Mouse (Mus musculus) gastrocnemius, adult 8-10 months (tissue): Measurements from ENCODE around the gene Ppp1r14d. TPM values are rescaled to one million over a fixed set of nuclear protein-coding genes. Genes with fewer than 3 reads are reported as not detected.
A peak's percentile ranks its signal among the peaks of the same experiment; 100 is the strongest.

Experiments used
- DNase-seq, 2 experiments: peaks; one replicate each; pipeline ENCODE4 v3.0.0; 2022; ENCODE audit warnings: low spot score in 2 of 2
- total RNA-seq, 4 experiments: library from RNA; stranded (reverse); gene quantifications; 2 replicates each; pipeline ENCODE4 v1.2.4; 2022

Gene Ppp1r14d
- total RNA-seq, 4 experiments from 2014 or later, result not detected

- DNase-seq, result no peak
Measured at GRCm38 (mm10) chr2:119237210-119237870, 7.6 kb upstream of the Ppp1r14d start, which contains the start of gene Spint1. Gene Spint1 (plus strand): TSS chr2:119237362.

- DNase-seq, result no peak
Measured at GRCm38 (mm10) chr2:119236682-119237209, 7.0 kb upstream of the Ppp1r14d start.

- no peak for DNase-seq
Measured at GRCm38 (mm10) chr2:119209176-119209507, 20.6 kb downstream of the Ppp1r14d start.

- DNase-seq, result peak; percentile 91 to 93
Measured at GRCm38 (mm10) chr2:119208344-119209175, 21.1 kb downstream of the Ppp1r14d start, which contains the start of the genes Zfyve19 and Dnajc17. Gene Zfyve19 (plus strand): TSS chr2:119208617. Gene Dnajc17 (minus strand): TSS chr2:119208795.

- no peak for DNase-seq
Measured at GRCm38 (mm10) chr2:119207961-119208343, 21.8 kb downstream of the Ppp1r14d start.

- no peak for DNase-seq
Measured at GRCm38 (mm10) chr2:119203871-119204460, 25.7 kb downstream of the Ppp1r14d start.

- DNase-seq, result peak in 1 of 2 experiments; percentile 15
Measured at GRCm38 (mm10) chr2:119202914-119203453, 26.7 kb downstream of the Ppp1r14d start.

GRCm38 (mm10) chr2:119198934-119199333, 30.8 kb downstream of the Ppp1r14d start:
- DNase-seq, result no peak

GRCm38 (mm10) chr2:119198049-119198448, 31.7 kb downstream of the Ppp1r14d start:
- no peak for DNase-seq

GRCm38 (mm10) chr2:119197493-119197892, 32.2 kb downstream of the Ppp1r14d start:
- DNase-seq, result no peak

GRCm38 (mm10) chr2:119196316-119197108, 33.2 kb downstream of the Ppp1r14d start:
- DNase-seq, result no peak

- peak; percentile 27 to 68 for DNase-seq
Measured at GRCm38 (mm10) chr2:119194140-119194539, 35.6 kb downstream of the Ppp1r14d start.

- no peak for DNase-seq
Measured at GRCm38 (mm10) chr2:119190969-119191368, 38.7 kb downstream of the Ppp1r14d start.

GRCm38 (mm10) chr2:119189029-119189710, 40.5 kb downstream of the Ppp1r14d start:
- DNase-seq, result peak; percentile 75 to 80

- no peak for DNase-seq
Measured at GRCm38 (mm10) chr2:119182914-119183313, 46.8 kb downstream of the Ppp1r14d start.

- no peak for DNase-seq
Measured at GRCm38 (mm10) chr2:119177384-119177939, 52.2 kb downstream of the Ppp1r14d start.

- DNase-seq, result no peak
Measured at GRCm38 (mm10) chr2:119176761-119177160, 52.9 kb downstream of the Ppp1r14d start.

- no peak for DNase-seq
Measured at GRCm38 (mm10) chr2:119175614-119176013, 54.1 kb downstream of the Ppp1r14d start.

- DNase-seq, result no peak
Measured at GRCm38 (mm10) chr2:119174866-119175265, 54.8 kb downstream of the Ppp1r14d start.
